Mouse (Mus musculus) left cerebral cortex, adult 11 months (tissue): ENCODE results near the gene Ralgapa1.

Source experiments
- DNase-seq: peaks from one replicate; pipeline ENCODE4 v3.0.0; 2022; ENCODE audit warnings: low spot score

The Ralgapa1 gene

GRCm38 (mm10) chr12:55820661-55821314 lies at the start of gene Ralgapa1:
Ralgapa1 (minus strand) TSS chr12:55821167.
- DNase-seq = peak; percentile 79

GRCm38 (mm10) chr12:55869622-55870322 lies 48.8 kb upstream of the Ralgapa1 start:
- no peak for DNase-seq

- no peak for DNase-seq
Observed at GRCm38 (mm10) chr12:55867738-55868137, 46.8 kb upstream of the Ralgapa1 start.

GRCm38 (mm10) chr12:55860631-55861030 lies 39.7 kb upstream of the Ralgapa1 start:
- no peak for DNase-seq

GRCm38 (mm10) chr12:55859409-55860349 lies 38.7 kb upstream of the Ralgapa1 start:
- no peak for DNase-seq

- DNase-seq = no peak
Observed at GRCm38 (mm10) chr12:55850650-55851049, 29.7 kb upstream of the Ralgapa1 start.

- no peak for DNase-seq
Observed at GRCm38 (mm10) chr12:55847851-55848250, 26.9 kb upstream of the Ralgapa1 start.

GRCm38 (mm10) chr12:55846741-55847140 lies 25.8 kb upstream of the Ralgapa1 start:
- no peak for DNase-seq

GRCm38 (mm10) chr12:55837495-55837894 lies 16.5 kb upstream of the Ralgapa1 start:
- no peak for DNase-seq

- peak; percentile 95 for DNase-seq
Observed at GRCm38 (mm10) chr12:55836199-55836951, 15.4 kb upstream of the Ralgapa1 start, which contains the start of gene Brms1l. Brms1l (plus strand) TSS chr12:55836324.

- no peak for DNase-seq
Observed at GRCm38 (mm10) chr12:55835857-55836198, 14.9 kb upstream of the Ralgapa1 start.

- DNase-seq = no peak
Observed at GRCm38 (mm10) chr12:55834891-55835290, 13.9 kb upstream of the Ralgapa1 start.

- no peak for DNase-seq
Observed at GRCm38 (mm10) chr12:55833906-55834625, 13.1 kb upstream of the Ralgapa1 start.

GRCm38 (mm10) chr12:55832961-55833360 lies 12.0 kb upstream of the Ralgapa1 start:
- DNase-seq = no peak

- peak; percentile 56 for DNase-seq
Observed at GRCm38 (mm10) chr12:55831101-55831500, 10.1 kb upstream of the Ralgapa1 start.

- no peak for DNase-seq
Observed at GRCm38 (mm10) chr12:55825537-55825936, 4.6 kb upstream of the Ralgapa1 start.

- no peak for DNase-seq
Observed at GRCm38 (mm10) chr12:55824027-55824426, 3.1 kb upstream of the Ralgapa1 start.

GRCm38 (mm10) chr12:55820119-55820660 lies 777 bp downstream of the Ralgapa1 start:
- no peak for DNase-seq

GRCm38 (mm10) chr12:55816488-55816887 lies 4.5 kb downstream of the Ralgapa1 start:
- DNase-seq = no peak

- DNase-seq = no peak
Observed at GRCm38 (mm10) chr12:55805035-55805434, 15.9 kb downstream of the Ralgapa1 start.

GRCm38 (mm10) chr12:55801131-55801530 lies 19.8 kb downstream of the Ralgapa1 start:
- no peak for DNase-seq
